Mouse (Mus musculus): ENCODE results near the gene Appl2.

DNA sequence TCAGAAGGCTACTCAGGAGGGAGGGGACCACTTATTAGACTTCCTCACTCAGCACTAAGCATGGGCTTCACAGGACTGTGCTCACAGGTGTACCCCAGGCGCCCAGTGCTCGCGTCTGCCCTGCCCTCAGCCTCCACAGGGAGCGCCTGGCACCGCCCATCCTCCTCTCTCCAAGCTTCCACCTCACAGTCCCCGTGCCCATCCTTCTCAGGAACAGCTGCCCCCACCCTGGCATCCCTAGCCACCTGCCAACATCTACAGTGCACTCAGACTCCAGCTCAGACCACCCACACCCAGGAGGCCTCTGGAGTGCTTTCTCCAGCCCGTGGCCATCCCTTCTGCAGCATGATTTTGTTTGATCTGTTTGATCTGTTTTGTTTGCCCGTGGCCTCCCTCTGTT is 24.5 kb downstream of the Appl2 start:
- TF ChIP-seq CTCF (IDR thresholded peaks at IDR 0.05; ENCODE audit: low read depth, low read length) (no peak), POLR2AphosphoS5 (IDR thresholded peaks at IDR 0.05; ENCODE audit: insufficient replicate concordance, low read depth, low read length) (no peak)
